Mouse (Mus musculus) MEL (cell line): ENCODE measurements around the gene Nfatc2ip.

Experiments
- BHLHE40 ChIP-seq: IDR thresholded peaks from 2 replicates; pipeline ENCODE4 v1.6.1; 2012; ENCODE audit warnings: low read depth, mild to moderate bottlenecking, inconsistent platforms, low read length, improper control_type of control experiment, borderline replicate concordance
- CHD2 ChIP-seq: IDR thresholded peaks from 2 replicates; pipeline ENCODE4 v1.6.1; 2011; ENCODE audit warnings: low read length, improper control_type of control experiment
- JUND ChIP-seq: IDR thresholded peaks from 2 replicates; pipeline ENCODE4 v1.6.1; 2011; ENCODE audit warnings: low read depth, mild to moderate bottlenecking, improper control_type of control experiment, low read length

GRCm38 (mm10) chr7:126335556-126335955 lies 61.0 kb downstream of the Nfatc2ip start:
- TF ChIP-seq CHD2 (no peak), JUND (no peak), BHLHE40 (no peak)
